In genomic region chr11:97021873-97022484, GRCm38 (mm10) we compare ENCODE assay signal across 8 mouse cellular contexts. TPM values are rescaled to one million over a fixed set of nuclear protein-coding genes. Genes with fewer than 3 reads are reported as not detected.
A peak's percentile ranks its signal among the peaks of the same experiment; 100 is the strongest.
DNase-seq lines count a peak whose midpoint lies in the region; ATAC-seq and TF ChIP-seq lines count a peak whose summit lies in the region.

No protein-coding gene starts in this region.

- no peak for DNase-seq in Patski (ENCODE audit: low read depth, low spot score)
- peak; percentile 81 for DNase-seq in cerebellum, adult 9-11 months
- DNase-seq in hindbrain, embryonic 11.5 days (ENCODE audit: low spot score) = peak; percentile 82
- DNase-seq in layer of hippocampus, postnatal 25 days (ENCODE audit: extremely low spot score in 1 of 2, low spot score in 1 of 2) = peak; percentile 32 to 74
- peak; percentile 77 for DNase-seq in lung, postnatal 25 days (ENCODE audit: low spot score)
- peak; percentile 75 for DNase-seq in ovary, postnatal 36 days (ENCODE audit: low spot score)
- DNase-seq in thymus, postnatal 36 days = peak; percentile 90

- TF ChIP-seq CTCF in Patski (IDR thresholded peaks at IDR 0.05) = no peak

- peaks cover 18% of the 10 kb centered on the region for H3K27me3 ChIP-seq in Patski
- peaks cover 69% of the 10 kb centered on the region for H3K27me3 ChIP-seq in hindbrain, embryonic 11.5 days (ENCODE audit: control insufficient read depth, insufficient read depth, low read length)

- H3K9ac ChIP-seq in hindbrain, embryonic 11.5 days (ENCODE audit: low read depth, low read length) = peak overlapping the region; percentile 55

- WGBS in hindbrain, embryonic 11.5 days = 1% methylated on average over 48 of the region's 50 CpGs

- no peaks in the 10 kb centered on the region for H3K36me3 ChIP-seq in hindbrain, embryonic 11.5 days (ENCODE audit: control insufficient read depth, insufficient read depth, low read length)

- H3K4me3 ChIP-seq in hindbrain, embryonic 11.5 days (ENCODE audit: low read depth, low read length) = peak overlapping the region; percentile 45

- H3K9me3 ChIP-seq in hindbrain, embryonic 11.5 days (ENCODE audit: control insufficient read depth, low read length) = no peaks in the 10 kb centered on the region

- peaks cover 22% of the 10 kb centered on the region for H3K4me1 ChIP-seq in hindbrain, embryonic 11.5 days (replicated peaks; ENCODE audit: control insufficient read depth, insufficient read depth, low read length)

- POLR2A ChIA-PET in Patski (lab: Charles Lee) = interaction anchor here (0.9 to 1.3 kb wide), 2 partner anchors 34 to 38 kb away, joined by 3 read pairs; no protein-coding TSS in a partner anchor

- peak; percentile 19 for ATAC-seq in Patski
- peak; percentile 69 for ATAC-seq in frontal cortex, adult (ENCODE audit: low TSS enrichment)
- ATAC-seq in hindbrain, embryonic 11.5 days (ENCODE audit: low FRiP score) = peak; percentile 47; the same call in 1 of the 2 replicates

- CTCF ChIA-PET in Patski (lab: Charles Lee) = interaction anchor here (0.7 to 3.0 kb wide), 8 partner anchors 11 to 93 kb away, joined by 3 to 22 read pairs (median 3); partner anchors contain the start of gene Sp2

- no peak overlapping the region for H3K27ac ChIP-seq in hindbrain, embryonic 11.5 days (ENCODE audit: low read depth, low read length)

- in situ Hi-C loops in Patski (cut with MboI; ENCODE audit: low pct_unique_long_range_greater_than_20kb) = loop anchor here (5.0 kb wide), 1 partner anchor 35 kb away; no protein-coding TSS in a partner anchor

- H3K4me2 ChIP-seq in hindbrain, embryonic 11.5 days (replicated peaks; ENCODE audit: low read depth, low read length) = peak overlapping the region; percentile 80

RNA-seq across cellular contexts. Expression of gene Scrn2, which starts 7.8 kb away (rescaled TPM):
- 47.0 TPM for polyA plus RNA-seq in Patski (2021)
- 19.4 and 21.7 TPM in 2 replicates for polyA plus RNA-seq in hindbrain, embryonic 11.5 days (2014; fragmentation: Nextera tagmentation; extraction: Ambion mirVana)
- 1 to 10 TPM; 4.0 to 4.2 TPM for total RNA-seq in layer of hippocampus, postnatal 25 days (2021)

RNA-seq across cellular contexts. Expression of gene Sp6, which starts 8.8 kb away (rescaled TPM):
- polyA plus RNA-seq in Patski (2021) = 0.53 TPM
- polyA plus RNA-seq in hindbrain, embryonic 11.5 days (2014; fragmentation: Nextera tagmentation; extraction: Ambion mirVana) = 0.07 TPM in 1 of 2 replicates, not detected in the other
- total RNA-seq in layer of hippocampus, postnatal 25 days (2021) = 1 to 10 TPM in 1 of 2 experiments, under 1 TPM in 1; 0.86 to 1.8 TPM

RNA-seq across cellular contexts. Expression of gene Lrrc46, which starts 19.2 kb away (rescaled TPM):
- 5.4 TPM for polyA plus RNA-seq in Patski (2021)
- 5.3 and 7.0 TPM in 2 replicates for polyA plus RNA-seq in hindbrain, embryonic 11.5 days (2014; fragmentation: Nextera tagmentation; extraction: Ambion mirVana)
- total RNA-seq in layer of hippocampus, postnatal 25 days (2021) = 1 to 10 TPM in 1 of 2 experiments, under 1 TPM in 1; 0.74 to 1.0 TPM

RNA-seq across cellular contexts. Expression of gene Mrpl10, which starts 19.4 kb away (rescaled TPM):
- 87.0 TPM for polyA plus RNA-seq in Patski (2021)
- polyA plus RNA-seq in hindbrain, embryonic 11.5 days (2014; fragmentation: Nextera tagmentation; extraction: Ambion mirVana) = 79.4 and 80.3 TPM in 2 replicates
- total RNA-seq in layer of hippocampus, postnatal 25 days (2021) = 10 to 100 TPM; 76.3 to 83.6 TPM

RNA-seq across cellular contexts. Expression of gene Osbpl7, which starts 28.4 kb away (rescaled TPM):
- polyA plus RNA-seq in Patski (2021) = 11.1 TPM
- 4.2 and 6.1 TPM in 2 replicates for polyA plus RNA-seq in hindbrain, embryonic 11.5 days (2014; fragmentation: Nextera tagmentation; extraction: Ambion mirVana)
- total RNA-seq in layer of hippocampus, postnatal 25 days (2021) = 10 to 100 TPM; 15.8 to 16.5 TPM

Comparison
In these comparisons a context has a peak if more than half of its experiments do, and no peak if none do; other contexts are left out.
1. ATAC-seq: peak in every context shown above with its lines; median percentile 69 in frontal cortex, adult; 47 in hindbrain, embryonic 11.5 days; 19 in Patski.